Mouse (Mus musculus): ENCODE results near the gene Btrc.

DNA sequence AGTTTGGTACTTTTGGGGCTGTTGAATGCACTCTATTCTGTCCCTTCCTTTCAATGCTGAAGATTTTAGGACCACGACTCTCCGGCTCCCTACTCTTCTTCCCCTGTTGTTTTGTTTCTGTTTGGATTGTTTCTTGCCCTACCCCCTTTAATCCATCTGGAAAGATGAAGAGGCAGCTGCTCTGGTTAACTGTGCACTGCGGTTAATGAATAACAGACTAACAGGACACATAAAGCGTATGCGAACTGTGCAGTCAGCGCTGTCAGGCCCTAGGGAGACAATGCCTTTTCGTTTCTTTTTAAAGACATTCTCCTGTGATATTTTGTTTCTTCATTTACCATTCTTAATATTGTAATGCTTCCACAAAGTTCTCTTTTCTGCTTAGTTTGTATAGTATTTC is 58.7 kb downstream of the Btrc start:
- no peak for TF ChIP-seq CHD2 (IDR thresholded peaks at IDR 0.05; ENCODE audit: low read length)
- TF ChIP-seq POLR2AphosphoS2 (IDR thresholded peaks at IDR 0.05; ENCODE audit: low read depth, low read length): no peak
- no peak for TF ChIP-seq SIN3A (IDR thresholded peaks at IDR 0.05; ENCODE audit: low read length)

Measured in CH12.LX (cell line).